In the genomic region with DNA sequence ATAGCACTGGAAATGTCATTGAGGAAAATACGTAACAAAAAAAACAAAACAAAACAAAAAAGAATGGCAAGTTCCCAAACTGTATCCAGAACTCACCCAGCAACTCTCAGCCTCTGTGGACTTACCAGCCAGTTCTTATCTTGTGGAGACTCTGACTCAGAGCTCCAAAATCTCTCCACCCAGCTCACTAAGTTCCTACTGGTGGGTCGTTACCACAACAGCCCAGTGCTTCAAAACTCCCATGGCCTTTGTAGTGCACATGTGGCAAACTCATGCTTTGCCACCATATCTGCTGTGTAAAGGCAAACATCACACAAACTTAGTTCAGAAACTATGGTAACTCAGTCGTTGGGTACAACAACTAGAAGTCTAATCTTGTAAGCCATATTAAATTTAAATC, we compare ENCODE assay signal across 21 mouse cellular contexts.
DNase-seq lines count a peak whose midpoint lies in the region; ATAC-seq and TF ChIP-seq lines count a peak whose summit lies in the region.
"Had no signal": no experiment of that assay in that cellular context is flagged by ENCODE, and none has a peak within 500 bp of the region (broad histone marks: within the 10 kb centered on the region; RNA-seq: fewer than 3 reads in every experiment).

No protein-coding gene starts in this region.

- no peaks in the 10 kb centered on the region for H3K36me3 ChIP-seq in heart, adult 2 months (ENCODE audit: control insufficient read depth, insufficient read depth, low read length)
- H3K36me3 ChIP-seq in myocyte (ENCODE audit: control insufficient read depth, insufficient read depth), result no peaks in the 10 kb centered on the region
- no peaks in the 10 kb centered on the region for H3K36me3 ChIP-seq in kidney, embryonic 14.5 days (ENCODE audit: control insufficient read depth, insufficient read depth, low read length)
- H3K36me3 ChIP-seq: embryonic facial prominence, embryonic 10.5 days; forebrain, embryonic 15.5 days; heart, embryonic 15.5 days; hindbrain, embryonic 15.5 days; lung, embryonic 15.5 days; midbrain, embryonic 15.5 days had no signal

- TF ChIP-seq EP300 in heart, adult 2 months (IDR thresholded peaks at IDR 0.05; ENCODE audit: insufficient read depth, low read depth, low read length), result no peak

- no peaks in the 10 kb centered on the region for H3K9me3 ChIP-seq in kidney, embryonic 14.5 days (ENCODE audit: control insufficient read depth, low read length)
- H3K9me3 ChIP-seq: embryonic facial prominence, embryonic 10.5 days; forebrain, embryonic 15.5 days; heart, embryonic 15.5 days; hindbrain, embryonic 15.5 days; lung, embryonic 15.5 days; midbrain, embryonic 15.5 days had no signal

- no peaks in the 10 kb centered on the region for H3K27me3 ChIP-seq in heart, adult 2 months (ENCODE audit: control insufficient read depth, insufficient read depth, low read length)
- H3K27me3 ChIP-seq in myocyte (ENCODE audit: control insufficient read depth, insufficient read depth, insufficient read length), result no peaks in the 10 kb centered on the region
- no peaks in the 10 kb centered on the region for H3K27me3 ChIP-seq in kidney, embryonic 14.5 days (ENCODE audit: control insufficient read depth, insufficient read depth, low read length)
- H3K27me3 ChIP-seq: forebrain, embryonic 15.5 days; heart, embryonic 15.5 days; hindbrain, embryonic 15.5 days; lung, embryonic 15.5 days; midbrain, embryonic 15.5 days had no signal

- ATAC-seq in kidney, embryonic 14.5 days (ENCODE audit: low FRiP score, low TSS enrichment), result no peak
- ATAC-seq: forebrain, embryonic 15.5 days; midbrain, embryonic 15.5 days had no signal

- 32% methylated on average over 3 of the region's 3 CpGs for WGBS in heart, adult 2 months
- whole genome bisulfite sequencing in kidney, embryonic 14.5 days, result 78% methylated on average over 3 of the region's 3 CpGs

- intact Hi-C loops in heart, adult 2 months (cut with DNase I), result loop anchor here (5.0 kb wide), 1 partner anchor 93 kb away; no protein-coding TSS in a partner anchor
- intact Hi-C loops in heart, postnatal 14 days (cut with DNase I), result no loop called here

- H3K4me1 ChIP-seq in heart, adult 2 months (ENCODE audit: control insufficient read depth, insufficient read depth, low read length), result no peaks in the 10 kb centered on the region; the same call in 1 of the 2 replicates
- H3K4me1 ChIP-seq in kidney, embryonic 14.5 days (ENCODE audit: control insufficient read depth, insufficient read depth, low read length), result no peaks in the 10 kb centered on the region
- H3K4me1 ChIP-seq: forebrain, embryonic 15.5 days; hindbrain, embryonic 15.5 days; lung, embryonic 15.5 days; midbrain, embryonic 15.5 days had no signal

- H3K79me2 ChIP-seq in heart, adult 2 months (replicated peaks; ENCODE audit: control insufficient read depth, insufficient read depth, low read length), result no peaks in the 10 kb centered on the region
- no peaks in the 10 kb centered on the region for H3K79me2 ChIP-seq in myocyte (ENCODE audit: control insufficient read depth, insufficient read depth)

- peak in 1 of 2 experiments; percentile 18 for DNase-seq in heart, adult 2 months
- no peak for DNase-seq in heart, postnatal 14 days
- DNase-seq in 3T3-L1 (ENCODE audit: low read depth, low spot score) (peak; percentile 85), MEL-GATA-1-ER (ENCODE audit: extremely low read depth, low read depth) (peak; percentile 42)
- DNase-seq in embryo, embryonic 11 days, result no peak
- DNase-seq: adrenal gland, postnatal 25 days; cerebellum, adult 9-10 months; gastrocnemius, postnatal 14 days; kidney, adult 2 months; kidney, postnatal 36 days; layer of hippocampus, postnatal 36 days; lung, postnatal 36 days had no signal

- no peak overlapping the region for H3K4me3 ChIP-seq in heart, adult 2 months
- no peak overlapping the region for H3K4me3 ChIP-seq in myocyte
- no peak overlapping the region for H3K4me3 ChIP-seq in kidney, embryonic 14.5 days (ENCODE audit: low read length)
- H3K4me3 ChIP-seq: embryonic facial prominence, embryonic 10.5 days; forebrain, embryonic 15.5 days; heart, embryonic 15.5 days; hindbrain, embryonic 15.5 days; lung, embryonic 15.5 days; midbrain, embryonic 15.5 days had no signal

- H3K27ac ChIP-seq in heart, adult 2 months, result no peak overlapping the region
- no peak overlapping the region for H3K27ac ChIP-seq in kidney, embryonic 14.5 days (ENCODE audit: low read depth, low read length)
- H3K27ac ChIP-seq: embryonic facial prominence, embryonic 10.5 days; forebrain, embryonic 15.5 days; heart, embryonic 15.5 days; hindbrain, embryonic 15.5 days; liver, embryonic 14.5 days; lung, embryonic 15.5 days; midbrain, embryonic 15.5 days had no signal

- no peak for TF ChIP-seq POLR2A in heart, adult 2 months (IDR thresholded peaks at IDR 0.05; ENCODE audit: insufficient read depth, low read depth, low read length)
- no peak for TF ChIP-seq POLR2A in myocyte (IDR thresholded peaks at IDR 0.05; ENCODE audit: insufficient read length, low read depth)

- H3K4me2 ChIP-seq in myocyte (ENCODE audit: low read depth), result peak overlapping the region; percentile 13
- no peak overlapping the region for H3K4me2 ChIP-seq in kidney, embryonic 14.5 days (replicated peaks; ENCODE audit: low read depth, low read length)
- H3K4me2 ChIP-seq: forebrain, embryonic 15.5 days; heart, embryonic 15.5 days; hindbrain, embryonic 15.5 days; lung, embryonic 15.5 days; midbrain, embryonic 15.5 days had no signal

- H3ac ChIP-seq in myocyte (ENCODE audit: control insufficient read depth, insufficient read length), result no peak overlapping the region

- 0 out of 2 replicates have a peak, but pooled peaks have one; percentile 4 for TF ChIP-seq CTCF in heart, adult 2 months (IDR thresholded peaks at IDR 0.05)

- no peak overlapping the region for H3K9ac ChIP-seq in heart, adult 2 months (ENCODE audit: low read depth, low read length)
- no peak overlapping the region for H3K9ac ChIP-seq in kidney, embryonic 14.5 days (ENCODE audit: low read depth, low read length)
- H3K9ac ChIP-seq: forebrain, embryonic 15.5 days; heart, embryonic 15.5 days; hindbrain, embryonic 15.5 days; liver, embryonic 14.5 days; lung, embryonic 15.5 days; midbrain, embryonic 15.5 days had no signal

TF ChIP-seq in myocyte, 11 proteins besides CTCF, POLR2A, EP300 and RAD21:
- TF ChIP-seq MYOD1 (IDR thresholded peaks at IDR 0.05; ENCODE audit: control insufficient read depth in 1 of 3, insufficient read length in 2 of 3, low read depth in 2 of 3), result no peak
- no peak for TF ChIP-seq TCF3 (IDR thresholded peaks at IDR 0.05; ENCODE audit: insufficient read length, low read depth)
- no peak for TF ChIP-seq E2F4 (IDR thresholded peaks at IDR 0.05; ENCODE audit: insufficient read depth)
- no peak for TF ChIP-seq MYOG (IDR thresholded peaks at IDR 0.05; ENCODE audit: control insufficient read depth in 1 of 3, insufficient read depth in 1 of 3, insufficient read length in 2 of 3, low read depth in 2 of 3)
- TF ChIP-seq SRF (IDR thresholded peaks at IDR 0.05; ENCODE audit: control insufficient read depth, insufficient read length, low read depth), result no peak
- no peak for TF ChIP-seq REST (IDR thresholded peaks at IDR 0.05; ENCODE audit: insufficient read depth, insufficient read length)
- TF ChIP-seq MAX (IDR thresholded peaks at IDR 0.05; ENCODE audit: low read depth), result no peak

Comparison
In these comparisons a context has a peak if more than half of its experiments do, and no peak if none do; other contexts are left out.
1. DNase-seq: peak in 3T3-L1 (single experiment) and MEL-GATA-1-ER (single experiment); none in heart, postnatal 14 days (0 of 2) and embryo, embryonic 11 days (single experiment).